Mouse (Mus musculus) neural tube, embryonic 14.5 days (tissue): Measurements from ENCODE around the gene Pde6h. TPM values are rescaled to one million over a fixed set of nuclear protein-coding genes. Genes with fewer than 3 reads are reported as not detected.

Experiments
- ATAC-seq: fragments of 200-750 bp; cut with Nextera tagmentation; 2 replicates; pipeline ENCODE4 v1.8.0; 2017; ENCODE audit warnings: low read depth, mild to moderate bottlenecking, moderate TSS enrichment, moderate library complexity
- H3K27ac ChIP-seq: fragments of 300-500 bp; sonication (generic); 2 replicates; pipeline ENCODE4 v1.5.1; 2014; ENCODE audit warnings: low read depth, mild to moderate bottlenecking, control low read depth, low read length, moderate library complexity, mixed read lengths
- H3K27me3 ChIP-seq: fragments of 300-500 bp; sonication (generic); 2 replicates; pipeline ENCODE4 v1.6.1; 2014; ENCODE audit warnings: low read length; ENCODE audit not compliant: control insufficient read depth, insufficient read depth
- H3K36me3 ChIP-seq: fragments of 300-500 bp; sonication (generic); 2 replicates; pipeline ENCODE4 v1.6.1; 2014; ENCODE audit warnings: low read length, mixed read lengths; ENCODE audit not compliant: control insufficient read depth, insufficient read depth
- H3K4me1 ChIP-seq: fragments of 300-500 bp; sonication (generic); 2 replicates; pipeline ENCODE4 v1.6.1; 2014; ENCODE audit warnings: low read length; ENCODE audit not compliant: control insufficient read depth, insufficient read depth
- H3K4me2 ChIP-seq: fragments of 300-500 bp; sonication (generic); 2 replicates; pipeline ENCODE4 v1.6.1; 2014; ENCODE audit warnings: mild to moderate bottlenecking, low read depth, low read length, control low read depth
- H3K4me3 ChIP-seq: fragments of 300-500 bp; sonication (generic); 2 replicates; pipeline ENCODE4 v1.5.1; 2014; ENCODE audit warnings: low read depth, low read length, control low read depth, mixed read lengths
- H3K9ac ChIP-seq: fragments of 300-500 bp; sonication (generic); replicated peaks from 2 replicates; pipeline ENCODE4 v1.6.1; 2014; ENCODE audit warnings: low read depth, mild to moderate bottlenecking, control low read depth, low read length, mixed read lengths
- H3K9me3 ChIP-seq: fragments of 300-500 bp; sonication (generic); 2 replicates; pipeline ENCODE4 v1.6.1; 2016; ENCODE audit warnings: low read length; ENCODE audit not compliant: control insufficient read depth
- WGBS: fragments of 180-500 bp; shearing (Covaris S2); extraction: QIAGEN DNeasy Blood & Tissue Kit; methylation state at CpG from one replicate; pipeline ENCODE4 v1.1.7; 2014; 5-methylcytosine and 5-hydroxymethylcytosine counted together
- polyA plus RNA-seq: library from polyadenylated mRNA; unstranded; fragments of >200 nt; fragmentation: Nextera tagmentation; extraction: Ambion mirVana; gene quantifications from 2 replicates; pipeline ENCODE4 v1.2.1, GENCODE M21; 2014

Gene Pde6h
- polyA plus RNA-seq, 1 experiment from 2014 or later, result not detected

DNA sequence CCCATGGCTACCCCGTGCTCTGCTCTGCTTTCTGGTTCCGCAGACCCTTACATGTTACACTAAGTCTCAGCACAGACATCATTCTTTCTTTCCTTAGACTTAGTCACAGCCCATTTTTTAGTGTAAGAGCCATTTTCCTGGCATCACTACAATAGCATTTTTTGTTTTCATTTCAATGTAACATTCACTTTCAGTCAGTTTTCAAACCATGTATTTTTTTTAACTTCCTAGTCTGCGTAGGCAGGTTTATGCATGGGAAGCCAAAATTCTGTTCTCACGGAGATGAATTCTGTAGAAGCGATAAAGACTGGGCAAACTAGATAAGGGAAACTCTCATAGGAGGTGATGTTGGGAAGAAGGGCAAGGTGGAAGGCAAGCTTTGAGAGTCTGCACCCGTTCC is 34.1 kb upstream of the Pde6h start:
- H3K4me3 ChIP-seq, result no peak overlapping the region
- no peak overlapping the region for H3K27ac ChIP-seq
- H3K9ac ChIP-seq, result no peak overlapping the region
- H3K4me2 ChIP-seq, result no peak overlapping the region
- no peaks in the 10 kb centered on the region for H3K36me3 ChIP-seq
- H3K9me3 ChIP-seq, result no peaks in the 10 kb centered on the region
- no peak for ATAC-seq
- 95% methylated on average over 6 of the region's 6 CpGs for WGBS
- H3K4me1 ChIP-seq, result no peaks in the 10 kb centered on the region
- H3K27me3 ChIP-seq, result no peaks in the 10 kb centered on the region

DNA sequence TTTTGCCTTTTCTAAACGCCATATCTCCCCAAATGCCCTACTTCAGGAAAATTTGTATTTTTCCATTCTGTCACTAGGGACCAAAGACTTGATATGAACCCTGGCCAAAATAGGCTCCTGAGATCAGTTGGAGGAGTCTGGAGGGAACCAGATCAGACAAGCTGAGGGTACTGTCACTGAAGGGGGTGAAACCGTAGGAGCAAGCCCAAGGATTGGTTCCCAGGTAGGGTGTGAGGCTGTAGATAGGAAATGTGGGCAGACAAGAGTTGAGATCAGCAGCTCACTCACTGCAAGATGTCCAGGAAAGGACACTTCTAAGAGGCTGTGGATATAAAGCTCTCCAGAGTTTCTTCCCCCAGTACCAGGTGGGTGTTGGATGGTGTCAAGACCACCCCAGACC is 31.6 kb upstream of the Pde6h start:
- Histone ChIP-seq H3K4me2 (no peak overlapping the region), H3K27ac (no peak overlapping the region), H3K27me3 (no peaks in the 10 kb centered on the region), H3K4me1 (no peaks in the 10 kb centered on the region), H3K9ac (no peak overlapping the region), H3K9me3 (no peaks in the 10 kb centered on the region), H3K36me3 (no peaks in the 10 kb centered on the region), H3K4me3 (no peak overlapping the region)
- ATAC-seq, result no peak
- 92% methylated on average over 2 of the region's 2 CpGs for WGBS

DNA sequence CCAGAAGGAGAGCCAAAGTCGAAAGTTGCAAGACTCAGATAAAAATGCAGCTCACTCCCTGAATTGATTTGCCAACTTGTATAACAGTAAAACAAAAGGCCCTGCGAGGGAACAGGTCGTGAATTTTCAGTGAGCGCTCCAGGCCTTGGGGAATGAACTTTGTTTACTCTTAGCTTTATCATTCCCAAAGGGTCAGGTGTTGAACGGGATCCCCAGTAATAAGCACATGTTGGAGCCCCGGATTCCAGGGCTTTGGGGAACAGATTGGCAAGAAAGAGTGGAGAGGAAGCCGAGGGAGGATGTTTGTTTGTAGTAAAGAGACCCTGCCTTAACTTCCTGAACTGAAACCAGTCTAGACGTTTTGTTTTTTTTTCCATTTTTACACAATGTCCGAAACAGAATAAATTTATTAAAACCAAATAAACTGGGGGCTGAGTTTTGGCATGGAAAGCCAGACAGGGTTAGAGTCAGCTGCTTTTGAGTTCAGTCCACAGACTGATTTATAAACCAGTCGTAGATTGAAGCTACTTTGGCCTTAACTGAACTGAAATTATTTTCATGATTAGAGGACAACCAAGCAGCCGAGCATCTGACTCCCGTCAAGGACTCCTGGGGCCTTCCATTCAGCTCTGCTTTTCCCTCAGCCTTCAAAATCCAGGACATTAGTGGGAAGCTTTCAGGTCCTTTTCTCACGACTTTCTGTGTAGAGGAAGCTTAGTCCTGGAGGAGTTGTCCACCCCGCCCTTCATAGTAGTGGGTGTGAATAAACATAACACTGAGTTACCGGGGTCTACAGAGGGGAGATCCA is 28.9 kb upstream of the Pde6h start:
- no peak for ATAC-seq
- no peak overlapping the region for H3K27ac ChIP-seq
- 67% methylated on average over 15 of the region's 15 CpGs for WGBS

GRCm38 (mm10) chr6:136897789-136898188 is 25.8 kb upstream of the Pde6h start:
- no peak for ATAC-seq
- Histone ChIP-seq H3K9ac (no peak overlapping the region), H3K27me3 (no peaks in the 10 kb centered on the region), H3K4me3 (no peak overlapping the region), H3K27ac (no peak overlapping the region), H3K36me3 (no peaks in the 10 kb centered on the region), H3K4me1 (no peaks in the 10 kb centered on the region), H3K4me2 (no peak overlapping the region), H3K9me3 (no peaks in the 10 kb centered on the region)
- 87% methylated on average over 4 of the region's 4 CpGs for WGBS

More for the DNA sequence above, 28.9 kb upstream of the Pde6h start:
- Histone ChIP-seq H3K4me3 (no peak overlapping the region), H3K9ac (no peak overlapping the region), H3K4me1 (no peaks in the 10 kb centered on the region), H3K9me3 (no peaks in the 10 kb centered on the region), H3K27me3 (no peaks in the 10 kb centered on the region), H3K4me2 (no peak overlapping the region), H3K36me3 (no peaks in the 10 kb centered on the region)

DNA sequence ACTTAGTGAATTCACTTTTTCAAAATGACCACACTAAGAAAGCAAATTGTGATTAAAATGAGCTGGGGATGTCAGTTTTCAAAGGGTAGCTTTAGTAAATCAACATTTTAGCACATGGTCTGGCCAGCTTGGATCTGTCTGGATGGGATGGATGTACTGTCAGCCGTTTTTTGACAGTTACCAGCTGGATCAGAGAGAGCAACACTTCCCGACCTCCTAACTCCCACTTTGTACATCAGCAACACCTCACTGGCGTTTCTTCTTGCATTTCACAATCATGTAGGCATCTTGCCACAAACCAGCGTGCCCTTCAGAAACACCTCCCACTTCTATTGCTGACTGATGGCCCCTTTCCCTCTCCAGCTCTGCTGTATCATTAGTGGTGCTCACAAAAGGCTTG is 25.4 kb upstream of the Pde6h start:
- Histone ChIP-seq H3K36me3 (no peaks in the 10 kb centered on the region), H3K4me3 (no peak overlapping the region), H3K4me2 (no peak overlapping the region), H3K27ac (no peak overlapping the region), H3K9ac (no peak overlapping the region), H3K4me1 (no peaks in the 10 kb centered on the region), H3K9me3 (no peaks in the 10 kb centered on the region), H3K27me3 (no peaks in the 10 kb centered on the region)
- ATAC-seq, result no peak
- WGBS, result 69% methylated on average over 4 of the region's 4 CpGs

DNA sequence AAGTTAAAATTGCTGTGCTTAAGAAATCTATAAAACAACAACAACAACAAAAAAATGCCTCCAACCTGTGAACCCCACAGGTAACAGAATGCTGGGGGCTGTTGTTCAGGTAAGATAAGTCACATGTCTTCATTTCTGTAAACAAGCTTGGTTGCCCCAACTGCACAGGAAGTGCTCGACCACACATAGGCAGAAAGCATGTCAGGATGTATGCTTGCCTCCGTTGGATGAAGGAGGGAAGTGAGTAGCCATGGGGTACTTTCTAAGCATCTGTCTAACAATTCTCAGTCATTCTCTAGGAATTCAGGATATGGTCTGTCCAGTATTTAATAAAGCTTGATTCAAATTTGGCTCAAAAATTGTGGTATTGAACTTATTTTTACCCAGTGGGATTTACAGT is 24.7 kb upstream of the Pde6h start:
- no peak overlapping the region for H3K9ac ChIP-seq
- no peak for ATAC-seq
- H3K27me3 ChIP-seq, result no peaks in the 10 kb centered on the region
- H3K4me2 ChIP-seq, result no peak overlapping the region
- H3K36me3 ChIP-seq, result no peaks in the 10 kb centered on the region
- WGBS, result 84% methylated on average over 2 of the region's 2 CpGs
- no peaks in the 10 kb centered on the region for H3K9me3 ChIP-seq
- no peaks in the 10 kb centered on the region for H3K4me1 ChIP-seq
- no peak overlapping the region for H3K4me3 ChIP-seq
- no peak overlapping the region for H3K27ac ChIP-seq

GRCm38 (mm10) chr6:136900369-136901009 is 23.1 kb upstream of the Pde6h start:
- H3K4me2 ChIP-seq, result no peak overlapping the region
- WGBS, result 82% methylated on average over 4 of the region's 4 CpGs
- no peaks in the 10 kb centered on the region for H3K9me3 ChIP-seq
- no peaks in the 10 kb centered on the region for H3K27me3 ChIP-seq
- no peaks in the 10 kb centered on the region for H3K36me3 ChIP-seq
- no peak overlapping the region for H3K27ac ChIP-seq
- no peak overlapping the region for H3K9ac ChIP-seq
- no peak overlapping the region for H3K4me3 ChIP-seq
- no peak for ATAC-seq
- no peaks in the 10 kb centered on the region for H3K4me1 ChIP-seq

DNA sequence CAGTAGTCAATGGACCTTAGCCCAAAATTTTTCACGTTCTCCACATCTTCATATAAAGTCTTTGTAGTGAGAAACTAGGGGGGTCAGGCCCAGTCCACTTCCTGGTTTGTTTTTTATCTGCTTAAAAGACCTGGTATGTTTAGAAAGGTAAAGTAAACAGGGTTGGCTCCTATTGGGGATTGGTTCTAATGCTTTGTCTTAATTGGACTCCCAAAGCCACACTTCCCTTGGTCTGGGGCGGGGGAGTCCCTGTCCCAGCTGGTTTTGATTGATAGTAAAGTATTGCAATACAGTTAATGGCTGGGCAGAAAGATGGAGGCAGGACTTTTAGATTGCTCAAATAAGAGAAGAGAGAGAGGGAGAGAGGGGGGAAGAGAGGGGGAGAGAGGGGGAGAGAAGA is 22.6 kb upstream of the Pde6h start:
- 87% methylated on average over 2 of the region's 2 CpGs for WGBS

GRCm38 (mm10) chr6:136902527-136902926 is 21.1 kb upstream of the Pde6h start:
- ATAC-seq, result no peak

More for the DNA sequence above, 22.6 kb upstream of the Pde6h start:
- H3K27ac ChIP-seq, result no peak overlapping the region
- H3K4me3 ChIP-seq, result no peak overlapping the region
- H3K4me1 ChIP-seq, result no peaks in the 10 kb centered on the region
- no peak overlapping the region for H3K9ac ChIP-seq
- no peaks in the 10 kb centered on the region for H3K27me3 ChIP-seq
- H3K36me3 ChIP-seq, result no peaks in the 10 kb centered on the region
- no peaks in the 10 kb centered on the region for H3K9me3 ChIP-seq
- H3K4me2 ChIP-seq, result no peak overlapping the region
- no peak for ATAC-seq

More at GRCm38 (mm10) chr6:136902527-136902926, 21.1 kb upstream of the Pde6h start:
- WGBS, result 91% methylated on average over 9 of the region's 9 CpGs
- no peak overlapping the region for H3K4me2 ChIP-seq
- no peaks in the 10 kb centered on the region for H3K27me3 ChIP-seq
- no peak overlapping the region for H3K4me3 ChIP-seq
- H3K27ac ChIP-seq, result no peak overlapping the region
- H3K9me3 ChIP-seq, result no peaks in the 10 kb centered on the region
- no peak overlapping the region for H3K9ac ChIP-seq
- H3K36me3 ChIP-seq, result no peaks in the 10 kb centered on the region
- no peaks in the 10 kb centered on the region for H3K4me1 ChIP-seq
